Mouse (Mus musculus) lung, postnatal 0 days (tissue): ENCODE measurements around the gene Gna12.

Experiments
- CTCF ChIP-seq: IDR thresholded peaks from 2 replicates; pipeline ENCODE4 v1.5.1; 2016; ENCODE audit warnings: antibody characterized with exemption, mild to moderate bottlenecking
- EP300 ChIP-seq: IDR thresholded peaks from 2 replicates; pipeline ENCODE4 v1.6.1; 2016; ENCODE audit warnings: antibody characterized with exemption, mild to moderate bottlenecking, control low read depth

GRCm38 (mm10) chr5:140859730-140860129, 29.5 kb upstream of the Gna12 start:
- TF ChIP-seq EP300 (no peak), CTCF (peak; percentile 25)
